Mouse (Mus musculus) ES-Bruce4 (cell line): ENCODE data around the gene Raet1d. TPM values are rescaled to one million over a fixed set of nuclear protein-coding genes. Genes with fewer than 3 reads are reported as not detected.
"Not testable (repeated sequence)": the region's sequence is repeated elsewhere in the genome, so short reads cannot be mapped to it uniquely, and the experiment has no call there.

Experiments used
- H3K27ac ChIP-seq: 2 replicates; pipeline ENCODE4 v1.5.1; 2012; ENCODE audit warnings: low read length, inconsistent platforms; ENCODE audit not compliant: insufficient read depth
- H3K27me3 ChIP-seq: 2 replicates; pipeline ENCODE4 v1.6.1; 2012; ENCODE audit warnings: mild to moderate bottlenecking, low read length, inconsistent platforms; ENCODE audit not compliant: control insufficient read depth, poor library complexity, insufficient read depth, severe bottlenecking
- H3K36me3 ChIP-seq: 2 replicates; pipeline ENCODE4 v1.6.1; 2012; ENCODE audit warnings: inconsistent platforms, mild to moderate bottlenecking, low read length, moderate library complexity; ENCODE audit not compliant: control insufficient read depth, poor library complexity, insufficient read depth, severe bottlenecking
- H3K4me1 ChIP-seq: one replicate; pipeline ENCODE4 v1.8.1; 2011; ENCODE audit warnings: low read length; ENCODE audit not compliant: control insufficient read depth, insufficient read depth
- H3K4me3 ChIP-seq: 2 replicates; pipeline ENCODE4 v1.5.1; 2011; ENCODE audit warnings: low read depth, mild to moderate bottlenecking, low read length
- H3K9ac ChIP-seq: 2 replicates; pipeline ENCODE4 v1.6.1; 2012; ENCODE audit warnings: low read depth, mild to moderate bottlenecking, inconsistent platforms; ENCODE audit not compliant: poor library complexity, severe bottlenecking
- H3K9me3 ChIP-seq: replicated peaks from 2 replicates; pipeline ENCODE4 v1.6.1; 2012; ENCODE audit warnings: mild to moderate bottlenecking, low read length, inconsistent platforms; ENCODE audit not compliant: control insufficient read depth, poor library complexity, insufficient read depth, severe bottlenecking
- CTCF ChIP-seq: IDR thresholded peaks from one replicate; pipeline ENCODE4 v1.8.1; 2011; ENCODE audit warnings: low read depth, low read length
- EP300 ChIP-seq: IDR thresholded peaks from 2 replicates; pipeline ENCODE4 v1.6.1; 2011; ENCODE audit warnings: low read depth, low read length; ENCODE audit not compliant: insufficient read depth
- POLR2A ChIP-seq: IDR thresholded peaks from one replicate; pipeline ENCODE4 v1.8.1; 2011; ENCODE audit warnings: low read length; ENCODE audit not compliant: insufficient read depth
- polyA plus RNA-seq: library from polyadenylated mRNA; stranded (reverse); fragments of >200 nt; gene quantifications from 2 replicates; pipeline ENCODE4 v1.2.4, GENCODE M21; 2011; ENCODE audit warnings: low read depth; ENCODE audit not compliant: missing spikeins, insufficient read depth, insufficient read length

Gene Raet1d
- 3.8 and 4.9 TPM in 2 replicates for polyA plus RNA-seq

DNA sequence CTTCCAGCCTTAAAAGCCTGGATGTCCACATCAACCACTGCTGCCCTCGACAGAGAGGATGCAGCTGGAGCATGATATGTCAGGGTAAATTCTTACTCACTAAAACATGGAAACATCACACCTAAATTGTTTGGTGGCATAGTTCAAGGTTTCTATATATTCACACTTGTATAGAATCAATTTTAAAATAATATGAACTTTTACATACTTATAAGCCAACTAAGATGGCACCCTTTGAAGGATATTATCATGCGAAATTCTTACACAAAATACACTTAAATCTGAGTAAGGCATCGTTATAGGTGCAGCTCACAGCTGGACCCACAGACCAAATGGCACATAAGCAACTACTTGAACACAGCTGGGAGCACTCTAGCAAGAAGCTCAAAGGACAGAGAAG, at the start of gene Raet1d:
Raet1d (plus strand) TSS at position 301 of the 400 bp plus-strand sequence.
- not testable (repeated sequence) for H3K27ac ChIP-seq, H3K9ac ChIP-seq, H3K36me3 ChIP-seq, H3K4me1 ChIP-seq, H3K4me3 ChIP-seq, H3K27me3 ChIP-seq, H3K9me3 ChIP-seq

DNA sequence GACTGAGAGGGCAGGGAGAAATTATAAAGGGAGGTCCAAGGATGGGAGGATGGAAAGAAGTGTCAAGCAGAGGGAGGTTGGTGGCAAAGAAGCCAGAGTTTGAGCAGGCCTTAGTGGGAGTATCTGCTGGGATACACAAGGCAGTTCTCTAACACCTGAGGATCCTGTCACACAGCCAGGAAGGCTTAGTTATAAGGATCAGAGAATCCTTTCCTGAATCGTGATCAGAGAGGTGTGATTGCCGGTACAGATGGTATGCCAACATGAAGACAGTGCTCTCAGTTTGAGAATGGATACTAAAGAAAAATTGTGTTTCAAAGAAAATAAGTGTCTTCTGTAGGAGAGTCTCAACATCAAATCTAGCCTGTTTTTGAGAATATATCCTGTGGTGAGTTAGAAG, 37.5 kb upstream of the Raet1d start:
- H3K9me3 ChIP-seq: no peaks in the 10 kb centered on the region
- H3K36me3 ChIP-seq: no peaks in the 10 kb centered on the region
- TF ChIP-seq CTCF (no peak), POLR2A (no peak), EP300 (no peak)
- no peak overlapping the region for H3K4me3 ChIP-seq
- H3K27me3 ChIP-seq: no peaks in the 10 kb centered on the region
- no peak overlapping the region for H3K27ac ChIP-seq
- no peak overlapping the region for H3K9ac ChIP-seq
- no peaks in the 10 kb centered on the region for H3K4me1 ChIP-seq

DNA sequence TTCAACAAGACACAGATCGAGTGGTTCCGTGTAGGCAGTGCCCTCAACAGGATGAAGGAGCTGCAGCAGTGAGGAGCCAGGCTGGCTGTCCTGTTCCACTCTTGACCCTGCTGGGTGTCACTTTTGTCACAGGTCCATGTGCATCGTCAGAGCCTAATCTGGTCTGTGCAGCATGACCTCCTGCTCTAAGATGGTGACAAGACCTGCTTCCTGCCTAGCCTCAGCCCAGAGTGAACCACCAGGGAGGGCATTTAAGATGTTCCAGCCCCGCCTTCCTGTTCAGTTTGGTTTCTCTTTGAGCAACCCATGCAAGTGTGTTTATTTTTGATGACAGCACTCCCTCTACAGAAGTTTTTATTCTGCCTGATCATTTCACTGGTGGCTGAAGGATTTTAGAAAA, 14.6 kb upstream of the Raet1d start:
- H3K27me3 ChIP-seq, H3K9ac ChIP-seq, H3K4me1 ChIP-seq, H3K27ac ChIP-seq, H3K36me3 ChIP-seq, H3K4me3 ChIP-seq, H3K9me3 ChIP-seq: not testable (repeated sequence)

DNA sequence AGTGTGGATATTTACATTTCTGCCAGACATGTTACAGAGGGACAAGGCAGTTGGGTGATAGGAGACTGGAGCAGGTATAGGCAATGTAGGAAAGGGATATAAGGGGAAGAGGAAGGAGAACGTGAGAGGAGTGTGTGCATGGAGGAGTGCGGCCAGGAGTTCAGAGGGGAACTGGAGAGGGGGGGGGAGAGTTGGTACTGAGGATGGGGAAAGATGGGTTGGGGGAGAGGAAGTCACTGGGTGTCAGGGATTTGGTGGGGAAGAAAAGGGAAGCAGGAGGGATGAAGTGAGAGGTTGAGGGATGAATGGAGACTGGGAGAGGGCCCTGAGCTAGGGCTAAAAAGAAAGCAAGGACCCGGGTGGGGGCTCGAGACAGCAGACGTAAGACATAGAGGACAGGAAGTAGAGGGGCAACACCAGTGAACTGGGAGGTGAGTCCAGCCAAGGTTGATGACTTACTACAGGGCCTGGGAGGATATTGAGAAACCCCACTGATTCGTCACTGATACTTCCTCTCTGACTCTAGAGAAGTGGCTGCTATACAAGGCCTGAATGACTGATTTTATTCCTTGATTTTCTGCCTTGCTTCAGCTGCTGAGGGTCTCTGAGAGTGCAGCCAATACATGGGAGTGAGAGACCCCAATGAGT, 6.7 kb upstream of the Raet1d start:
- H3K36me3 ChIP-seq, H3K27ac ChIP-seq, H3K9me3 ChIP-seq, H3K9ac ChIP-seq, H3K4me1 ChIP-seq, H3K4me3 ChIP-seq, H3K27me3 ChIP-seq: not testable (repeated sequence)

DNA sequence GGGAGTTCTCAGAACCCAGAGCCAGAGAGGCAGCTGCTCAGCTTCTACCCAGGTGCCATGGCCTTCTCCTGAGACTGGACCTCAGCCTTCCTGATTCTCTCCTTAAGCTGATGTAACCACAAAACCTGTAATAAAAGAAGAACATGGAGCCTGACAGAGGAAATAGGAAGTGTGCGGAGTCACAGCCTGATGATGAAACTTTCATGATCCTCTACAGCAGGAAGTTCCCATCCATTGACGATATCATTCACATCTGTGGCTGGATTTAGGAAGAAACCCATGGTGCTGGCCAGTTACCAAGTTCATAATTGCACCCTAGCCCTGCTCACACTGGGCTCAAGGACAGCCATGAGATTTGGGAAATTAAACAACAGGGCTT, 6.2 kb upstream of the Raet1d start:
- not testable (repeated sequence) for H3K4me1 ChIP-seq, H3K36me3 ChIP-seq, H3K27ac ChIP-seq, H3K4me3 ChIP-seq, H3K9me3 ChIP-seq, H3K9ac ChIP-seq, H3K27me3 ChIP-seq

DNA sequence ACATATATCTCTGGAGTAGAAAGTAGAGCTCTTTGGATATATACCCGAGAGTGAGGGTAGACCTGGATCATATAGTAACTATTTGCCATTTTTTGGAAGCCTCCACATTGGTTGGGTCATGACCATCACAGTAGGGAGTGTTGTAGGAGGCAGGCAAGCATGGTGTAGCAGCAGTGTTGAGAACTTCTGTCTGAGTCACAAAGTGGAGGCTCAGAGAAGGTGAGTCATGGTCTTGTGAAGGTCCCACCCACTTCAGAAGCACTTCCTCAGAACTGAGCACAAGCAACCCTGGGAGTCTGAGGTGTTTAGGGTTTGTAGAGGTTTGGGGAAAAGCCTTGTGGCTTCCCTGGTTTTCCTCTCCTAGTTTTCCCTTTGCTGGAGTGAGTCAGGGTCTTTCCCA, 3.0 kb upstream of the Raet1d start:
- not testable (repeated sequence) for H3K27me3 ChIP-seq, H3K4me3 ChIP-seq, H3K4me1 ChIP-seq, H3K27ac ChIP-seq, H3K9me3 ChIP-seq, H3K9ac ChIP-seq, H3K36me3 ChIP-seq

DNA sequence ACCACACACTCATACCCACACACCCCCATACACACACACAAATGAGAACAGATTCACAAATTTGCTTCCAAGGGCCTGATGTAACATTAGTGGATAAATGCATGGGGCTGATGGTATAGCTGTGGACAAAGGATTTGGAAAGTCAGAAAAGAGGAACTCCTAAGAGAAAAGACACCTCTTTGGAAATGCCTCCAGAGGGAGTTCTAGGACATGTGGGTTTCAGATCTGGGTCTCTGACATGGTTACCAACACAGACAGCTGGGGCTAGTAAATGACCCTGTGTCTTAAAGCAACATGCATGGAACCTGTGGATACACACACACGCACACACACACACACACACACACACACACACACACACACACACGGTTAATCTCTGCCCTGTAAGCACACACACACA, 605 bp downstream of the Raet1d start:
- H3K36me3 ChIP-seq, H3K9ac ChIP-seq, H3K27me3 ChIP-seq, H3K4me3 ChIP-seq, H3K27ac ChIP-seq, H3K4me1 ChIP-seq, H3K9me3 ChIP-seq: not testable (repeated sequence)

DNA sequence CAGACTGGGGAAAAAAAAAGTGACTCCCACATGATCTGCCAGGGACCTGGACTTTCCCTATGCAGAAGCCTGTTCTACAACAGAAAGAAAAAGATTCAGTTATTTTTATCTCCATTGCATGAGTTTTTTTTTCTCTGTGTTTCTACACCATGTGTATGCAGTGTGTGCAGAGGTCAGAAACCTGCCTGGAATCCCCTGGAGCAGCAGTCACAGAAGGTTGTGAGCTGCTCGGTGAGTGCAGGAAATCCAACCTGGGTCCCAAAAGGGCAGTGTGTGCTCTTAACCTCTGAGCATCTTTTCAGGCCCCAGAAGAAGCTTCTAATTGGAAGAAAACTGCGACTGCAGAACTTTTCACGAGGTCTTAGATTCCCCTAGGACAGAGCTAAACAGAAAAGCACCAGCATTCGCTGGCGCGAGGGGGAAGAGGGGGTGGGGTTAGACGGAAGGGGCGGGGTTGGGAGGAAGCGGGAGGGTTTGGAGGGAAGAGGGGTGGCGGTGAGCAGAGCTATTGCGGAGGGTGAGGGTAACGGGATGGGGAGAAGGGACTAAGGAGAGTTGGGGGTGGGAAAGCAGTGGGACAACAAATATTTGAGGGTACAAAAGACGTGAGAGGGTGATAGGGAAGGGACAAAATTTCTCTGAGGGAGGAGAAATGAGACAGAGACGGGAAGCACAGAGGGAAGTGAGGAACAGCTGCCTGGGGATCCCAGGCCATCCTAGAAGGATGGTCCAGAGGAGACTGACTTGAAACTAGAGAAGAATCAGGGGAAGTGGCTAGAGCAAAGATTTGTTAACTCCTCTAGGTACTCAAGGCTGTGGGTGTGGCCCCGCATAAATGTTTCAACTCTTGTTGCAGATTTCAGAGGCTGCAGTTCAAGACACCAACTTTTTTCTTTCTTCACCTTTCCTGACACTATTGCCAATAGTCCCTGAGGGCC, 1.3 kb downstream of the Raet1d start:
- not testable (repeated sequence) for H3K9me3 ChIP-seq, H3K36me3 ChIP-seq, H3K27me3 ChIP-seq, H3K4me1 ChIP-seq, H3K27ac ChIP-seq, H3K9ac ChIP-seq, H3K4me3 ChIP-seq

DNA sequence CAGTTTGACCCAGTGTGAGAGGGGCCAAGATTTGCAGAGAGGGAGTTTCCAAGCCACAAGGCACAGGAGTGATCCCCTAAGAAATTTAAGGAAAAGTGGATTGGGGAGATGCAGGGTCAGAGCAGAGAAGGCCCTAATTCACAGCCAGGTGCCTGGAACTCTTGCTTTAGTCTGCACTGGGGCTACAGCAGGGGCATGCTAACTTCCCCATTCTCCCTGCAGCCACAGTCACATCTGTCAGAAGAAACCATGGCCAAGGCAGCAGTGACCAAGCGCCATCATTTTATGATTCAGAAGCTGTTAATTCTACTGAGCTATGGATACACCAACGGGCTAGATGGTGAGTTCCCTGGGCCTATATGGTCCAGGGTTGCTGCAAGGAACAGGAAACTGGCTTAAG, 2.1 kb downstream of the Raet1d start:
- not testable (repeated sequence) for H3K9me3 ChIP-seq, H3K4me1 ChIP-seq, H3K36me3 ChIP-seq

More for the DNA sequence above, 2.1 kb downstream of the Raet1d start:
- not testable (repeated sequence) for H3K4me3 ChIP-seq, H3K27ac ChIP-seq, H3K9ac ChIP-seq, H3K27me3 ChIP-seq
